Mouse (Mus musculus) bone marrow, adult 2 months (tissue): ENCODE measurements around the gene Rhoa. TPM values are rescaled to one million over a fixed set of nuclear protein-coding genes. Genes with fewer than 3 reads are reported as not detected.

Experiments used
- H3K27ac ChIP-seq: fragments of 200-500 bp; 2 replicates; pipeline ENCODE4 v1.5.1; 2012; ENCODE audit warnings: low read depth, mild to moderate bottlenecking, control low read depth, inconsistent platforms, low read length; ENCODE audit not compliant: control insufficient read depth, poor library complexity, insufficient read depth
- H3K4me1 ChIP-seq: fragments of 200-500 bp; 2 replicates; pipeline ENCODE4 v1.6.1; 2011; ENCODE audit warnings: low read length; ENCODE audit not compliant: control insufficient read depth, insufficient read depth
- H3K4me3 ChIP-seq: fragments of 200-500 bp; replicated peaks from 2 replicates; pipeline ENCODE3; 2011; ENCODE audit warnings: mild to moderate bottlenecking, low read depth, low read length, control low read depth; ENCODE audit not compliant: control insufficient read depth
- CTCF ChIP-seq: fragments of 200-500 bp; IDR thresholded peaks from 2 replicates; pipeline ENCODE4 v1.5.1; 2011; ENCODE audit warnings: low read length, control low read depth; ENCODE audit not compliant: control insufficient read depth, insufficient read depth
- POLR2A ChIP-seq: fragments of 200-500 bp; IDR thresholded peaks from 2 replicates; pipeline ENCODE4 v1.6.1; 2011; ENCODE audit warnings: low read depth, mild to moderate bottlenecking, control low read depth, low read length, borderline replicate concordance; ENCODE audit not compliant: control insufficient read depth
- WGBS: fragments of 180-500 bp; shearing (Covaris S2); methylation state at CpG from one replicate; pipeline ENCODE4 v1.1.7; 2018; 5-methylcytosine and 5-hydroxymethylcytosine counted together
- polyA plus RNA-seq: library from polyadenylated mRNA; stranded (reverse); fragments of >200 nt; gene quantifications from 2 replicates; pipeline ENCODE4 v1.2.4, GENCODE M21; 2011; ENCODE audit warnings: low replicate concordance; ENCODE audit not compliant: missing spikeins, insufficient read depth, insufficient read length

Gene Rhoa
- polyA plus RNA-seq, 1 experiment: 223 TPM

DNA sequence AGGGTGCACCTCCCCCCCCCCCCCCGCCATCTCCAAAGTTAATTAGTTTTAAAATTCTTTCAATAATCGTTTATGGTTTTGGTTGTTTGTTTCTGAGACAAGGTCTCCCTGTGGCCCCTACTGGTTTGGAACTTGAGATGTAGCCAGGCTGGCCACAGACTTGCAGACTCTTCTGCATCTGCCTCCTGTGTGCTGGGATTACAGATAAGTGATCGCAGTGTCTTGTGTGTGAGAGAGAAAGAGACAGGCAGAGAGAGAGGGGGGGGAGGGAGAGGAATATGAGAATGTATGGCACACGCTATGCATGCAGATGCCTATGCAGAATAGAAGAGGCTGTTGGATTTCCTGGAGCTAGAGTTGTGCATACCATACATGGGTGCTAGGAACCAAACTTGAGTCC is 43.8 kb downstream of the Rhoa start:
- Histone ChIP-seq H3K27ac (no peak overlapping the region), H3K4me3 (no peak overlapping the region), H3K4me1 (peaks cover 1% of the 10 kb centered on the region)
- 69% methylated on average over 4 of the region's 4 CpGs for WGBS
- TF ChIP-seq POLR2A (no peak), CTCF (no peak)

DNA sequence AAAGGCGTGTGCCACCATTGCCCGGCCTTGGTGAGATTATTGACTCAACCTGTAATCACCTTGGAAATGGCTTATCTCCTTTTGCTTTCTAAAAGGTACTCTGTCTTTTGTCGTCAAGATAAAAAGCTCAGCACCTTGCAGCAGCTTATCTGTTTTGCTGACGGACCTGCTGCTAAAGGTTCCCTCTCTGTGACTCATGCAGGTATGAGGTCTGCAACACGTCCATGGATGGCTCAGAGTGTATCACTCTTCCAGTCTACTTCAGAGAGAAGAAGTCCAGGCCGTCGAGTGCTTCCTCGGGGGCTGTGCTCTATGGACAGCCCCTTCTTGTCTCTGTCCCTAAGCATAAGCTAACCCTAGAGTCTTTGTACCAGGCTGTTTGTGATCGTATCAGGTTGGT is 72.3 kb downstream of the Rhoa start:
- no peaks in the 10 kb centered on the region; the same call in 1 of the 2 replicates for H3K4me1 ChIP-seq
- 88% methylated on average over 9 of the region's 9 CpGs for WGBS

DNA sequence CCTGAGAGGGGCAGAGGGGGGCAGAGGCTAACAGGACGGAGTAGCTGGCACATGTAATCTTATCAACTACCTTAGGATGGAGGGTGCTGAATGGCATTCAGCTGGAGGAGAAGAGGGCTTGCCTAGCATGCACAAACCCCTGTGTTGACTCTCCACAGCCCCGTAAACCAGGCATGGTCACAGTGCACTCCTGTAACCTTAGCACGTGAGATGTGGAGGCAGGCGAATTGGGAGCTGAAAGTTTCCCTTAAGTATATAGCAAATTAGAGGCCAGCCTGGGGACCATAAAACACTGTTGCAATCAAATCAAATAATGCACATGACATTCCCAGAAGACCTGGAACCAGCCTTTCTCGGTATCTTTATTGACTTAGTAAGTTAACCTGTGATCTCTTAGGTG is 72.8 kb downstream of the Rhoa start:
- TF ChIP-seq POLR2A: no peak
- TF ChIP-seq CTCF: no peak
- Histone ChIP-seq H3K4me1 (no peaks in the 10 kb centered on the region; the same call in 1 of the 2 replicates), H3K4me3 (no peak overlapping the region), H3K27ac (no peak overlapping the region)
- 89% methylated on average over 5 of the region's 5 CpGs for WGBS

More for the DNA sequence above, 72.3 kb downstream of the Rhoa start:
- Histone ChIP-seq H3K4me3 (no peak overlapping the region), H3K27ac (no peak overlapping the region)
- TF ChIP-seq CTCF: no peak
- TF ChIP-seq POLR2A: no peak

DNA sequence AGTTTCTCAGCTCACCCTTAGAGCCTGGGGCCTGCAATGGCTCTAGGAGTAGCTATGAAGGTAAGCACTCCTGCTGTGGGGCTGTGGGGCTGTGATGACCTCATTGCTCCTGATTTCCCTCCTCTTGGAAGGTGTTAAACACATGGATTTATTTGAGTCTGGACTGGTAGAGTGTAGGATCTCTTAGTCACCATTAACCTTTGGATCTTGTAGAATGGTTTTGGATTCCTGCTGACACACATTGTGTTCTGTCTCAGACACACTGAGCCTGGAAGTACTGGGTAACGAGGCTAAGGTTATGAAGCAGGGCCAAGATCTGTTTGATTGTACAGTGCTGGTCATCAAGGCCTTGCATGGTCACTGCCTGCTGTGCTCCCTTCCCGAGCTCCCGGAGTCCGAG is 73.4 kb downstream of the Rhoa start:
- Histone ChIP-seq H3K27ac (no peak overlapping the region), H3K4me3 (no peak overlapping the region), H3K4me1 (no peaks in the 10 kb centered on the region; the same call in 1 of the 2 replicates)
- no peak for TF ChIP-seq POLR2A
- TF ChIP-seq CTCF: no peak
- 94% methylated on average over 4 of the region's 4 CpGs for WGBS

DNA sequence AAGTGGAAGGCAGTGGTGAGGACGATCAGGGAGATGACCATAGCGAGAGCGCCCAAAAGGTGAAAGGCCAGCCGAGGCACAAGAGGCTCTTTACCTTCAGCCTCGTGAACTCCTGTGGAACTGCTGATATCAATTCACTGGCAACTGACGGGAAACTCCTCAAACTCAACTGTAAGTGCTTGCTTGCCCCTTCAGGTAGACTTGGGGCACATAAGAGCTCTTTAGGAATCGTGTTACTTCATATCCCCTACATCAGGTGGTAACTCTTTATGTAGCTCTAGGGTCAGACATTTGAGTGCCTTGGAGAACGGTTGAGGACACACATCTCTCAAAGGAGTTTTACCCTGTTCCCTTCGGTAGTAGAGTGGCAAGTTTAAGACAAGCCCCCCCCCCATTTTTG is 75.5 kb downstream of the Rhoa start:
- Histone ChIP-seq H3K27ac (no peak overlapping the region), H3K4me1 (no peaks in the 10 kb centered on the region; the same call in 1 of the 2 replicates), H3K4me3 (no peak overlapping the region)
- WGBS: 96% methylated on average over 9 of the region's 9 CpGs
- TF ChIP-seq CTCF (no peak), POLR2A (no peak)

DNA sequence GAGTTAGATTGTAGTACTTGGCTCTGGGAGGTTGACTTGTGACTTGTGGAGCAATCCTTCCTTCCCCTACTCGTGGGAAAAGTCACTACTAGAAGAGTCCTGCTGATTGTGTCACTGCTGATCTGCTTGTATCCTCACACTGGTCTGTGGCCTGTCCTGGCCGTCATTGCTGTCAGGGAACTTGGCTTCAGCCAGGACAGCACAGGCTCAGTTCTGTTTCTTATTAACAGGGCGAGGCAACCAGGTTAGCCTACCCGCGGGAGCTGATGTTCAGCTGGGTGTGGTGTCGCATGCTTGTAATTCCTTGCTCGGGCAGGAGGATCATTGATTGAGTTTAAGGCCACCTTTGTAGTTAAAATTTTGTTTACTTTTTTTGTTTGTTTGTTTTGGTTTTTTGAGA is 79.1 kb downstream of the Rhoa start:
- H3K4me1 ChIP-seq: no peaks in the 10 kb centered on the region
- WGBS: 78% methylated on average over 7 of the region's 7 CpGs
- H3K4me3 ChIP-seq: no peak overlapping the region
- TF ChIP-seq POLR2A: no peak
- TF ChIP-seq CTCF: no peak
- H3K27ac ChIP-seq: no peak overlapping the region

DNA sequence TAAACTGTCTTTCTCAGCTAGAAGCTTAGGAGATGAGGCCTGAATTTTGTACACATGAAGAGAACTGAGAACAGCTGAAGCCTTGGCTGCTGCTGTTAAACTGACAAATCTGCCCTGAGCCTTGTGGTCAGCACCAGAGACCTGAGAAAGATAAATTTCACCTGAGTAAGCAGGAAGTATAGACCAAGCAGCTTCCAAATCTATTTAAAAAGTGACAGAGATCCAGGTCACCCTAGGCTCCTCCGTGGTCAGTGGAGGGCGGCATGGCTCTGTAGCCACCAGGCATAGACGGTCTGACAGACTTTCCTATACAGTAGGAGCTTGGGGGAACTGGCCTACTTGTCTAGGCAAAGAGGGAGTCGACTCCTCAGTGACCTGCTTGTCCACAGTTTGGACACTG is 80.9 kb downstream of the Rhoa start:
- no peak overlapping the region for H3K4me3 ChIP-seq
- TF ChIP-seq CTCF (no peak), POLR2A (no peak)
- 93% methylated on average over 4 of the region's 4 CpGs for WGBS
- no peaks in the 10 kb centered on the region for H3K4me1 ChIP-seq
- H3K27ac ChIP-seq: no peak overlapping the region

Other genes starting within 250 kb of the Rhoa start
- gene Mst1, start 225.7 kb upstream of the Rhoa start, polyA plus RNA-seq: 2.0 and 10.1 TPM in 2 replicates
- gene Rnf123, start 222.8 kb upstream of the Rhoa start, polyA plus RNA-seq: 296 and 393 TPM in 2 replicates
- gene Apeh, start 211.5 kb upstream of the Rhoa start, polyA plus RNA-seq: 159 and 206 TPM in 2 replicates
- 1.1 and 1.9 TPM in 2 replicates for gene Bsn, start 115.7 kb upstream of the Rhoa start, polyA plus RNA-seq
- gene Dag1, start 42.2 kb upstream of the Rhoa start, polyA plus RNA-seq: 2.6 and 2.7 TPM in 2 replicates
- 2.3 TPM in 2 replicates for gene Nicn1, start 15.7 kb upstream of the Rhoa start, polyA plus RNA-seq
- 1.7 and 15.2 TPM in 2 replicates for gene Amt, start 9.3 kb upstream of the Rhoa start, polyA plus RNA-seq
- 5.6 and 13.2 TPM in 2 replicates for gene Tcta, start within 50 bp of the Rhoa start, polyA plus RNA-seq
- 1,398 and 2,156 TPM in 2 replicates for gene Gpx1, start 32.8 kb downstream of the Rhoa start, polyA plus RNA-seq
- gene Usp4, start 41.7 kb downstream of the Rhoa start, polyA plus RNA-seq: 102 and 256 TPM in 2 replicates
- 3.9 TPM in 1 of 2 replicates, not detected in the other for gene 1700102P08Rik, start 86.7 kb downstream of the Rhoa start, polyA plus RNA-seq
- 0.34 and 0.87 TPM in 2 replicates for gene Ccdc36, start 122.4 kb downstream of the Rhoa start, polyA plus RNA-seq
- not detected in 2 replicates for gene BC048562, start 130.4 kb downstream of the Rhoa start, polyA plus RNA-seq
- gene Ccdc71, start 154.4 kb downstream of the Rhoa start, polyA plus RNA-seq: 5.1 and 12.3 TPM in 2 replicates
- 8.1 and 18.3 TPM in 2 replicates for gene Klhdc8b, start 155.5 kb downstream of the Rhoa start, polyA plus RNA-seq
- 3.8 and 9.0 TPM in 2 replicates for gene Lamb2, start 173.6 kb downstream of the Rhoa start, polyA plus RNA-seq
- gene Usp19, start 184.5 kb downstream of the Rhoa start, polyA plus RNA-seq: 42.0 and 94.4 TPM in 2 replicates
- 76.9 and 170 TPM in 2 replicates for gene Qars, start 201.6 kb downstream of the Rhoa start, polyA plus RNA-seq
- 29.4 and 50.5 TPM in 2 replicates for gene Qrich1, start 210.7 kb downstream of the Rhoa start, polyA plus RNA-seq